Mouse (Mus musculus) limb, embryonic 12.5 days (tissue): Measurements from ENCODE around the gene Sct. TPM values are rescaled to one million over a fixed set of nuclear protein-coding genes. Genes with fewer than 3 reads are reported as not detected.

Source experiments
- polyA plus RNA-seq: library from polyadenylated mRNA; unstranded; fragments of >200 nt; fragmentation: Nextera tagmentation; extraction: Ambion mirVana; gene quantifications from 2 replicates; pipeline ENCODE4 v1.2.1, GENCODE M21; 2016

The Sct gene
- polyA plus RNA-seq, 1 experiment from 2014 or later, result 10.5 TPM

Other genes starting within 250 kb of the Sct start
- 37.3 and 40.1 TPM in 2 replicates for gene B4galnt4, start 218.0 kb downstream of the Sct start, polyA plus RNA-seq
- gene Pkp3, start 200.9 kb downstream of the Sct start, polyA plus RNA-seq, result 14.6 and 14.9 TPM in 2 replicates
- 2.2 and 2.5 TPM in 2 replicates for gene Sigirr, start 178.6 kb downstream of the Sct start, polyA plus RNA-seq
- gene Ano9, start 161.3 kb downstream of the Sct start, polyA plus RNA-seq, result 1.6 and 2.0 TPM in 2 replicates
- gene Ptdss2, start 156.8 kb downstream of the Sct start, polyA plus RNA-seq, result 76.0 and 76.7 TPM in 2 replicates
- gene Rnh1, start 106.3 kb downstream of the Sct start, polyA plus RNA-seq, result 88.5 and 91.5 TPM in 2 replicates
- gene Hras, start 85.1 kb downstream of the Sct start, polyA plus RNA-seq, result 95.3 and 98.1 TPM in 2 replicates
- 17.0 and 19.0 TPM in 2 replicates for gene Lrrc56, start 85.0 kb downstream of the Sct start, polyA plus RNA-seq
- 4.2 and 5.2 TPM in 2 replicates for gene Lmntd2, start 65.1 kb downstream of the Sct start, polyA plus RNA-seq
- 39.1 and 43.7 TPM in 2 replicates for gene Rassf7, start 63.3 kb downstream of the Sct start, polyA plus RNA-seq
- gene Phrf1, start 50.3 kb downstream of the Sct start, polyA plus RNA-seq, result 95.8 and 102 TPM in 2 replicates
- gene Irf7, start 12.7 kb downstream of the Sct start, polyA plus RNA-seq, result 0.51 and 1.0 TPM in 2 replicates
- gene Cdhr5, start 2.3 kb downstream of the Sct start, polyA plus RNA-seq, result not detected in 2 replicates
- 1.6 TPM in 2 replicates for gene Drd4, start 12.9 kb upstream of the Sct start, polyA plus RNA-seq
- gene Deaf1, start 48.6 kb upstream of the Sct start, polyA plus RNA-seq, result 61.8 and 66.5 TPM in 2 replicates
- 50.7 and 52.0 TPM in 2 replicates for gene Tmem80, start 48.6 kb upstream of the Sct start, polyA plus RNA-seq
- 5.1 and 6.3 TPM in 2 replicates for gene Eps8l2, start 59.7 kb upstream of the Sct start, polyA plus RNA-seq
- 299 and 318 TPM in 2 replicates for gene Taldo1, start 113.1 kb upstream of the Sct start, polyA plus RNA-seq
- gene Gatd1, start 135.0 kb upstream of the Sct start, polyA plus RNA-seq, result 60.6 and 63.8 TPM in 2 replicates
- 5.6 and 6.3 TPM in 2 replicates for gene Cend1, start 150.4 kb upstream of the Sct start, polyA plus RNA-seq
- gene Slc25a22, start 158.8 kb upstream of the Sct start, polyA plus RNA-seq, result 33.1 and 38.3 TPM in 2 replicates
- 16.4 and 19.2 TPM in 2 replicates for gene Pidd1, start 164.9 kb upstream of the Sct start, polyA plus RNA-seq
- 1,204 and 1,293 TPM in 2 replicates for gene Rplp2, start 168.2 kb upstream of the Sct start, polyA plus RNA-seq
- 13.7 and 14.9 TPM in 2 replicates for gene Pnpla2, start 176.1 kb upstream of the Sct start, polyA plus RNA-seq
- 7.7 and 9.8 TPM in 2 replicates for gene Cracr2b, start 182.0 kb upstream of the Sct start, polyA plus RNA-seq
- gene Cd151, start 188.3 kb upstream of the Sct start, polyA plus RNA-seq, result 11.3 and 13.5 TPM in 2 replicates
- gene Polr2l, start 196.0 kb upstream of the Sct start, polyA plus RNA-seq, result 65.7 and 67.3 TPM in 2 replicates
- gene Tspan4, start 196.1 kb upstream of the Sct start, polyA plus RNA-seq, result 24.8 and 33.0 TPM in 2 replicates